Mouse (Mus musculus) heart, adult 18-20 months (tissue): ENCODE measurements at regions not wholly inside any gene's neighbourhood (a gene's known extent, or its start where the extent isn't known, plus 50 kb on each side); places are given as distances from the start of the nearest gene placed in this dataset.

ENCODE experiments used
- DNase-seq, 2 experiments: peaks; one replicate each; pipeline ENCODE4 v3.0.0; 2021 to 2022; ENCODE audit warnings: mixed read lengths in 1 of 2

DNA sequence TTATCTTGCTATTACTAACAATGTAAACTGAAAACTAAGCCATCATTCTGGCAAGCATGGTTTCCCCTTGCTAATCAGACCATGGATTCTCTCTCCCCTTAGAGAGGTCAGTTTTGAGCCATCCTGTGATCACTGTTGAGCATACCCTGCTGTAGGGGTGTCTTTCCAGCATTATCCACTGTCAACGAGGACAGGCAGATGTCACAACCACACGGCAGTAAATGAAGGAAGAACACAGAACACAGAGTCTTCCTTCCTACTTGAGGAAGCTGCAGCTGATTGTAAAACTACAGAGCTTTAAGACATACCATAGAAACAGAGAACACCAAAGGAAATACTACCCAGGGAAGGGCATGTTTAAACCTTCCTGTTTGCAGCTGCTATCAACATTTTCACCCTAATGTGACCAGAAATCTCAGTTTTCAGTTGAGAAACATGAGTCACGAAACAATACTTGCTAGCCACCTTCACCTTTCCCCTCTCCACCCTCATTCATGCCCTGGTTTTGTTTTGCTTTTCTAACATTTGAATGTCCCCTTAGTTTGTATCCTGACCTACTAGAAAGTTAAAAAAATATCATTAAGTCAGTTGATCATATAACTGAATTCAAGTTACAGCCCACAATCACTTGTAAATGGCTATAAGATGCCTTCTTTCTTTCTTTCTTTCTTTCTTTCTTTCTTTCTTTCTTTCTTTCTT lies 356.8 kb upstream of the Cited2 start:
- no peak for DNase-seq

DNA sequence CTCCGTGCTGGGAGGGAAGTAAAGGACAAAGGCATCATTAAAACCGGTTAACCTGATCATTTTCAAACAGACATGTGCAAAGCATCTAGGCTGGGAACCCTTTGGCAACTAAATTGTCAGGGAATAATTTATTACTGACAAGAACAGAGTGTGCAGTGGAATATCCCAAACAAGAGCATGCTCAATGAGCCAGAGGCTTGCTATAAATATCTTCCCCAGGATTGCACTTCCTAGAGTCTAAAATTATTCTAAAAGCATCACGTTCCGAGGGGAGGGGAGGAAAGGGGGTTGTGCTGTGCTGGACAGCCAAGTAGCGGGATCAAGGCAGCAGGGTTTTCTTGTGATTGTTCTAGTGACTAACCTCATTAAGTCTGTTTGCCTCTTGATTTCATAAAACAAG lies 356.0 kb upstream of the Cited2 start:
- DNase-seq, result peak; percentile 66 to 82

DNA sequence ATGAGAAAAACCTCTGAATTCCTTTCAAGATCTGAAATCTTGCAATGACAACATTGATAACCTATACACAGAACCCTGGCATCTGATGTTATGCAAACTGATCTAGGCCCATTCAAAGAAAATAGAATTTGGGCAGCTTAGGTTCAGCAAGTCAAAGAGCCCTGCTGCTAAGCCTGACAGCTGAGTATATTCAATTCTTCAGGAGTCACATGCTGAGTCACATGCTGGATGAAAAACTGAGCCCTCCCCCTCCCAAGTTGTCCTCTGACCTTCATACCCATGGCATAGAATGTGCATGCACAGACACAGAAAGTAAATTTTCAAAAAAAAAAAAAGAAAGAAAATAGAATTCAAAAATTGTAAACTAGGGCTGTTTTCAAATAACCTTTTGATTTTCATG lies 355.6 kb upstream of the Cited2 start:
- peak; percentile 9 to 21 for DNase-seq

DNA sequence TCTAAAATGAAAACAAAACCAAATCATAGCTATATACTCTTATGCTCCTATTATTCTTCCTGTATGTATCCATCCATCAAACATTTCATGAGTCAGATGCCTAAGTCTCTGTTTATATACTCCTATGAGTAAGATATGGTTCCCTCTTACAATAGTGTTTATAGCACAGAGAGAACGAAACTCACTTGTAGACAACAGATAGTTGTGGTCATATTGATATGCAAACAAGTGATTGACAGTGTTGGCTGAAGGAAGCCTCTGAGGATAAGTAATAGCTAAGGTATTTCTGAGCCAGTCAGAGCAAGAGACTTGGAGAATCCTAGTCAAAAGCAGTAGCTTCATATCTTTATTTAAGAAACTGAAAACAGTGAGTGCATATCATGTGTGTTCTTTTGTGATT lies 354.4 kb upstream of the Cited2 start:
- DNase-seq, result no peak

DNA sequence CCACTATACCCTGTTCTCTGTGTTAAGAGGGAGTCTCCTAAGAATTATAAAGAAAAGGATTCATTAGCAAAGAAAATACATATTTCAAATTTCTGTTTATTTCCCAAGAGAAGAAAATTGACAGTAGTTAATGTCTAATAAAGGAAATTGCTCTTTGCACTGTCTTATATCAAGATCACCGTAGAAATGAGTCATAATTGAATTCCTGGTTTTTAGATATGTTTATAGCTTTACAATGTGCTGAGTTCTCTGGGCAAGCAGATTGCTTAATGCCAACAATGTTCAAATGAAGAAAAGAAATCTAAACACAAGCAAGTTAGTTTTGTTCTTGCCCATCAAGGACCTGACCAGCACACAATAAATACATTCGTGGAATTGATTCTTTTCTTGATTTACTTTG lies 350.1 kb upstream of the Cited2 start:
- DNase-seq, result no peak

DNA sequence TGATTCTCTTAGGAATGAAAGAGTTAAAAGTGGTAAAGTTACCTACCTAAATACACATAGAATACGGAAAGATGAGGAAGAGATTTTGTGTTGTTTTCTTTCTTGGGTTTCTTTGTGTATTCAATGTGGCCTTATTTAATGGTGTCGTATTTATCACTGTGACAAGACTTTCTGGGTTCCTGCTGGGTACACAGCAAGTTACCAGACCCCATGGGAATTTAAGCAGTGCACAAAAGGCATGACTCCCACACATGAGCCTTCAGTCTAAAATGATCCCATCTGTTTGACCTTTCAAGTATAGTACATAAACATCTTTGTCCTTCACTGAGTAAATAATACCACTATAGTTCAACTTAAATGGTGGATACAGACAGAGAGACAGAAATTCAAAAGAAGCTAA lies 349.0 kb upstream of the Cited2 start:
- DNase-seq, result no peak

DNA sequence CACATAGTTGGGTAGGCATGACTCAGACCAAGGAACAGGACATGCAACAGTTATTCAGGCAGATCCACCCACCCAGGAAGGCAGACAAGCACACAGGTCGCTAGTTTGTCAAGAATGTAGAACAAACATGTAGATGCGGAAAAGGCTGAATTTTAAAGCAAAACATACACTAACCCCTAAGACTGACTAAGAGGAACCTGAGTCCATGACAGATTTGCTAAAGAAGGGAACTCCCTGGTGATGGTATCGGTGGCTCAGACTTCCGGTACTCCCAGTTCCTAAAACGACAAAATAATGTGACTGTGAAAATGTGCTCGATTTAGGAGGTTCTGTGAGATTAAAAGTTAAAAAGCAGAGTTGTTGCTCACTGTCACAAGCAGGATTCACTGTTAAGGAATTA lies 340.0 kb upstream of the Cited2 start:
- peak in 1 of 2 experiments; percentile 7 for DNase-seq

DNA sequence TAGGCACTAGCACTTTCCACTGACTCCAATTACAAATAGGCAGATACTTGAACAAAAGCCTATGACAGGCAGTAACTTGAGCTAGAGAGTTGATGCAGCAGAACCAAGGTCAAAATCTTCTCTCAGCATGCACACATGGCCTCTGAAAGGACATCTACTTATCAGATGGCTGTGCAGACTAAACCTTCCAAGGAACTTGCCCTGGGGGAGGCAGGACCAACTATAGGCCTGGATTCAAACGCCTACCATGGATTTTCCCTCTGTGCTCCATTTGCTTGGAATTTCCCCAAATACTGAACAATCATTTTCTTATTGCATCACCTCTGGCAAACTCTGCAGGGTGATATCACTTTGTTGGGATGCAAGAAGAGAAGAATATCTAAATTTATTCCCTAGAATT lies 337.8 kb upstream of the Cited2 start:
- DNase-seq, result peak; percentile 68 to 70

DNA sequence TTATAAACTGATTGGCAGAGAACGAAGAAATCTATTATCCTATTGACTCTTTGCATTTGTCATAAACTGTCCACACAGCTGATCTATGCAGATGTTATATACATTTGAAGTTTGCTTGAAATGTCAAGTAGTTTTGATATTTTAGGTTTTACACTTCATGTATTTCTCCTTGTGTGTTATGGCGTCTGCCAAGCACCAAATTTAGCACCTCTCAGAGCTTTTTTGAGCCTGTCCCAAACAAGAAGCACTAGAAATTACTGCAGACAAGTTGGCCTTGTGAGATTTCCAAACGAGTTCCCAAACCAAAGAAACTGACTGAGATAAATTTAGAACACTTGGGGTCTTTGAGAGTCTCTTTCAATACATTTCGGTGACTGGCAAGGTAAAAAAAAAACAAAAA lies 335.7 kb upstream of the Cited2 start:
- DNase-seq, result peak in 1 of 2 experiments; percentile 16

DNA sequence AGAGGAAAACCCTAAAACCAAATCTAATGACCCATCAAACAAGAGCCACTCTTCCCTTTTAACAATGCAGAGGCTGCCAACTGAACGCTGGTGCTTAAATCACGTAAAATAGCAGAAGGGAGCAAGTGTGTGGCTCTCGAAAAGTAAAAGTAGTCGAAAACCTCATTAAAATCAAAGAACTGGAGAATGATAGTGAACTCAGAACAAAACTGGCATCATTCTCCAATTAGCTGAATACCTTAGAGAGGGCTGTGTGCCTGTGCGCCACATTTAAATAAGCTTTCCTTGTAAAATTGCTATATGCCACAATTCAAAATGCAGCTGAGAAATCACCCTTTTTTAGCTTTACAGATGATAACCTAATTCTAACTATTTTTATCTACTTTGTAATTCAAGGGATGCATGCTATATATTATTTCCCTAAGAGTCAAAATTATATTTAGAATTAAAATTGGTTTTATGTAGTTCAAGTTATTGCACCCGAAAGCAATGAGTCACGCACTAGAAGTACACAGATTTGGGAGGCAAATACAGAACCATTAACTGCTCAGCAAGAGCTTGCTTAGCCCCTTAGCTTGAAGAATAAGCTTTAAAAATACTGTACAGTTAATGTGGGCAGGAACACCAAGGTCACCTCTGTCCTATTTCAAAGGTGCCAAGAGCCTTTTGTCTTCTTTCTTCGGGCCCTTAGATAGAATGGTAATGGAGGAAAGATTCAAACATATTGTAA lies 327.4 kb upstream of the Cited2 start:
- DNase-seq, result no peak

DNA sequence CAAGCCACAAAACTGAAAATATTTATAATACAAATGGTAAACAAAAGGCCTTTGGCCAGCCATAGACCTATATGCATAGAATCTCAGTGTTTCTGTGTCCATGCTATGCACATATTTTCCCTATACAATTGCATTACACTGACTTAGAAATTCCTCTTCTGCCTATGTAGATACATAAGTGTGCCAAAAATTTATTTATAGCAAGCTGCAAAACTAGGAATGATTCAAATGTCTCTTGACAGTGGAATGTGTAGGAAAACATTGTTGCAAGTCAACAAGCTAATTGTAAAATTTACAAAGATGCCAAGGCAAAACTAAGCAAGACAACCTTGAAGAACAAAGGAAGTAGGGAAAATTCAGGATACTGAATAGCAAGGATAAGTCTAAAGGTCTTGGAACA lies 319.1 kb upstream of the Cited2 start:
- DNase-seq, result no peak

DNA sequence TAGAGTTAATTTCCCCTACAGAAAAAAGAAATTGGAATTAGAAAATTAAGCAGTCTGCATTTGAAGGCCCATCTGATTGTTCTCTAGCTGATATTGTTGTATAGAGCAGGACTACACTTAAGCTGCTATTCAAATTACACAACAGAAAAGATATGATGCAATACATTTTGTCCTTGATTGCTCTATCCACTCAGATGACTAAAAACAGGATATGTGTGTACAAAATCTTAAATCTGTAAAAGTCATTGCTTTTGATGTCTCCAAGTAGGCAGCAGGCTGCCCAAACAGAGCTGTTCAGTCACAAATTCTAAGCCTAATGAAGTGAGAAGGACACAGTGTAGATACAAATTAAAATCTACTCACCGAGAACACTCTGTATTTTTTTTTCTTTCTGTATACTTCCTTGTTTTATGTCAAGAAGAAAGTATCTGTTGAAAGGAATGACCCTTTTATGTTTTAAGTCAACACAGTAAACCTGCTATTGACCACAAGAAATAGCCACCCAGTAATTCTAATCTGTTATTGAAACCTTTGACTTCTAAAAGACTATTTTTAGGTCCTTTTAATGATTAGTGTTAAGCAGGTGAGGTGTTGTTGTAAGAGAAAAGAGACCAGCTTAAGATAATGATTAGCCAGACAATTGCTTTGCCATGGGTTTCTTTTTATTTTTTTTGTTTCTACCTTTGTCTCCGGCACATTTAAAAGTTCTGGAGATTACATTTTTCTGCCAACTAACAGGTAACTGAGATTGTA lies 315.0 kb upstream of the Cited2 start:
- peak in 1 of 2 experiments; percentile 19 for DNase-seq

DNA sequence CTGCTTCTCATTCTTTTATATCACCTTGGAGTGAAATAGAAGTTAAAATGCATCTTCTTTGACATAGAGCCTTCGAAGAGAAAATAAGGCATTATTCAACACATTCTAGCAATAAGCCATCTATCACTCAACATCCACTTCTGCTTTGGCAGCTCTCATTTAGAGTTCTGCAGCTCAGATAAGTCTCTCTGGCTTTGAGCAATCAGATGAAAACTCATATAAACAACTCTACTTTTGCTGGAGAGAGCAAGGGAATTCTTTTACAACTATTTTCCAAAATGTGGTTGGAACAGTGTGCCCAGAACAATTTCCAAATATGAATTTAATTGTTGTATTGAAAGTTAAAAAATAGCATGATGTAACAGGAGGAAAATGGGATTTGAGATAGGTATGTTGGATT lies 314.2 kb upstream of the Cited2 start:
- no peak for DNase-seq

DNA sequence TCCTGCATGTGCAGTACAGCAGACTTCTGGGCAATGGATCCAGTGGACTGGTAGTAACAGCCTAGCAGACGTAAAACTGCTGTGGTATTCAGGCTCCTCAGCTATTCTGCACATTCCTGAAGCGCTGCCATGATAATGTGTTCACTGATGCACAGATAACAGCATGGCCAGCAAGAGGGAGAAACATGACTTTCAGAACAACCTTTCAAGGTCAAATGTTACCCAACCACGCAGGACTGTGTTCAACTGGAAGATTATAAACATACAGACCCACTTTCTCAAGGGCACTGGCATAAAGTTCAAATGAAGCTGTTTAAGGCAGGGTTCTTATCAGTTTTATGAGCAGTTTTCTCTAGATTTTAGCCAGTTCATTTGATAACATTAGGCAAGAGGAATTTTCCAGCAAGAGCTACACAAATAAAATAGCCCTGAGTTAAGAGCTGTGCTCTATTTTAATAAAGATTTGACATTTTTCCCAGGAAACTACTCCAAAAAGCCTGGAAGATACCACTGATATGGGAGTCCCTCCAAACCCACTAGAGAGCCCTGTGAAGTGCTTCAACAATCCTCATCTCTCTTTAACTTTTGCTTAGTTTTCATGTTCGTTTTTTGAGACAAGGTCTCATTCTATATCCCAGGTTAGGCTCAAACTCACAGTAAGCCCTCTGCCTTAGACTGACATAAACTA lies 311.6 kb upstream of the Cited2 start:
- DNase-seq, result peak; percentile 24 to 28

DNA sequence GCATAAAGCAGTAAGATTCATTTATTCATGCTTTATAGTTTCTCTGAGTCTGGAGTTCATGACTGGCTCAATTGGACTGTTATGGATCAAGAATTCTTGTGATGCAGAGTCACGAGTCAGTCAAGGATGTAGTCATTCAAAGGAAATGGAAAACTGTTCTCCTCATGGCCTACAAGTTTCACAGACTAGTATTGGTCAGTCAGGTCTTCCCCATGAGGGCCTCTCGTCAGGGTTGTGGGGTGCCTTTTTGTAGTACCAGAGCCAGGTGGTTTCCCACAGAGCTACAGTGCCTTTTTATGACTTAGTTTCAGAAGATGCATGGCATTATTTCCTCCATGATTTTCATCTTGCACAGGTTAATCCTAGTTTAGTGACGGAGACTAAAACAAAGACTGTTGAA lies 307.9 kb upstream of the Cited2 start:
- DNase-seq, result no peak

DNA sequence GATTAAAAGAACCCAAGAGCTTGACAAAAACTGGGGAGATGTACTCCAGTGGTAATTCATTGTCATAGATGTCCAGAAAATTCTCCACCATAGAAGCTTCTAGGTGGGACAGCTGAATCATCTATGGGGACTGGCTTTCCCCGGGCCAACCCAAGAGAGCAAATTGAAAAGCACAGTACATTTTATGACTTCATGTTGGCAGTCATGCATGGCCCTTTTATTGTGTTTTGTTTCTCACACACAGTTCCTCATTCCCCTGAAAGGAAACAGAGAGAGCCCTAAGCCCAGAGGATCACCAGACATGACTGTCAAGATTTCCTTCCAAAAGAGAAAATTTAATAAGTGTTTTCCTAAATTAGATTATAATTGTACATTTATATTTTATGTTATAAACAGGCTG lies 306.9 kb upstream of the Cited2 start:
- DNase-seq, result peak in 1 of 2 experiments; percentile 1

DNA sequence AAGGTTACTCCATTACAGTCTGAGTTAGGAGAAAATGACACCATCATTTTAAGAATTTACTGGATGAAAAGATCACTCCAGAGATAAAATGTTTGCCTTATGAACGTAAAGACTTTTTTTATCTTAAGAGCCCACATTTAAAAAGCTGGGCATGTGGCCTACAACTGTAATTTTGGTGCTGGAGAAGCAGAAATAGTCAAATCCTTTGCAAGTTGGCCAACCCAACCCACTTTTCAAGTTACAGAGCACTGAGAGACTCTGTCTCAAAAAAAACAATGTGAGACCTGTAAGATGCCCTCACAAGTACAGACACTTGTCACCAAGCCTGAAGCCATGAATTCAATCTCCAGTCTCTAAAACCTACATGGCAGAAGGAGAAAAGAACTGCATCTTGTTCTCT lies 305.6 kb upstream of the Cited2 start:
- no peak for DNase-seq

DNA sequence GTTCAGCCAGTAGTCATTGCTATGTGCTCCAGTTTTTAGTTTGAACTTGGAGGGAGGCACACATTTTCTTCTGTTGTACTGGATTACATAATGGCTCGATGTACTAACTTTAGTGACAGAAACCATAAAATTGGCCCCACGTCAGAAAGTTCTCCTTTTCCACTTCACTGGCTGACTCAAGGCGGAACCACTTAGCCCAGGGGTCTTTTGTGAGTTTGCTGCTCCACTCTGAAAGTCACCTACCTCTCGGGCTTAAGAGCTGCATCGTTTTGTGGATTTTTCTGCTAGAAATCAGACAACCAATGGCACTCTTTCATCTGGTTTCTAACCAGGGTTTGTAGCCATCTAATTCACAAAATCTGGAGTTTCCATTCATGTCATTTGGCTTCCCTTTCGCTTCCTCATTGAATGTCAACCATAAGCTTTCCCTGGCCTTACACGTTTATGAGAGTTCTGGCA lies 304.8 kb upstream of the Cited2 start:
- peak; percentile 45 to 66 for DNase-seq

DNA sequence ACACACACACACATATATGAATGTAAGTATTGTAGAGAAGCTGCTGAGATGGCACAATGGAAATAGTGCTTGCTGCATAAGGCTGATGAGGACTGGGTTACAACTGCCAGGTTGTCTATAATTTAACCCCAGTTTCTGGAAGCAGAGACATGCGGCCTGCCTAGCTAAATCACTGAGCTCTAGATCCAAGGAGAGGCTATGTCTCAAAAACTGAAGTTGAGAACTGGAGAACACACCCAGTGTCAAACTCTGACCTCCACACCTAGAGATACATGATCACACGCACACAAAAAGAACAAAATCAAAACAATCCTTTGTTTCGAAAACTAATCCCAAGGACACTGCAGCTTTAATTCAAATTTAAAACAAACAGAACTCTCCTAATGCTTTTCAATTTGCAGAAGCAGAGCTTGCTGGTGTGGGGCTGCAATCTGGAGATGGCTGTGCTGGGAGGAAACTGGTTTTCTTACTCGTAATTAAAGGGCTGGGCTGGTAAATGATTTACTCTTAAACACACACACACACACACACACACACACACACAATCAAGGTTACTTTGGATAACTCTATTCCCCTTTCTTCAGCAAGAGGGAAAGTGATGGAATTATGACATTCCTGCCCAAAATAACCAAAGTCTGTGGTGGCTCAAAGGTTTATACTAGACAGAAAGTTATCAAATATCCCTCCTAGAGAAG lies 299.3 kb upstream of the Cited2 start:
- DNase-seq, result no peak

DNA sequence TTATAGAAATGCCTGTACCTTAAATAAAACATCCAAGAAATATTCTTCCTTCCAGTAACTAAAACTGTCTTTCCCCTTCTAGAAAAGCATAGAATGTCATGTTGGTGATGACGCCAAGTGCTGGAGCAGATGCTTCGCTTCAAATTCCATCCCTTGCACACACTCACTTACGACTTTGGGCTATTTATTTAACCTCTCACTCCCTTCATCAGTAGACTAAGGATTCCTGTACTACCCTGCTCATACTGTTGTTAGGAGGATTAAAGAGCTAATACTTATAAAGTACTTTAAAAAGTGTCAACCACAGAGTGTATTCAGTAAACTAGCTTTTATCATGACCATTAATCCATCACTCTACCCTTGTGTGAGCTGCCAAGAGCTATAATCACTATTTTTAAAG lies 296.8 kb upstream of the Cited2 start:
- no peak for DNase-seq

DNA sequence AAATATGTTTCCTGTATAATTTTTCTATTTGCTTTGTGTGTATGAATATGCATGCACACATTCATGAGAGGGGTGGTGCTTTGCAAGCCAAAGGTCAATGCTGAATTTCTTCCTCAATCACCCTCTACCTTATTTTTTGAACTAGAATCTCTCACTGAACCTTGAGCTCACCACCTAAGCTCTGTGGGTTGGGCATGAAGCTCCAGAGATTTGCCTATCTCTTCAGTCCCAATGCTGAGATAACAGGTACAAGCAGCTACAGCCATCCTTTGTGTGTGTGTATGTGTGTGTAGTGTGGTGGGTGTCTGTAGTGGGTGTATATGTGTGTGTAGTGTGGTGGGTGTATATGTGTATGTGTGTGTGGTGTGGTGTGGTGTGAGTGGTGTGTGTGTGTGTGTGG lies 295.7 kb upstream of the Cited2 start:
- DNase-seq, result no peak

DNA sequence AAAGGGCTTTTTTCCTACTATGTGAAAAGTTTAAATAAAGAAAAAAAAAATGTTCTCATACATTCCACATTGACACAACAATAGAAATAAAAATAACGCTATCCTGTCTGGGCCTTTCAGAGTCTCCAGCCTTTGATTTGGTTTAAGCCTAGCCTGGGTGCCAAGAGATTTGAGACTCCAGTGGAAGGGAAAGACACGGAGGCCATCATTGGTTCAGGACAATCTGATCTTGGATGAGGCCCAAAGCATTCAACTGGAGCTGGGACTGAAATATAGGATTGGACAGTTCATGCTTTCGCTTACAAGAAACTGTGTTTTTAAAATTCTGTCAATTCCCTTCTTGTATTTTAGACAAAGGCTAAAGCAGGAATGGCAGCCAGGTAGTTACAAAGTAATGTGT lies 294.7 kb upstream of the Cited2 start:
- DNase-seq, result peak in 1 of 2 experiments; percentile 22
